Mouse (Mus musculus): ENCODE results near the gene Armc8.

- TF ChIP-seq POLR2A (IDR thresholded peaks at IDR 0.05; ENCODE audit: low read depth, low read length) (no peak), CTCF (IDR thresholded peaks at IDR 0.05; ENCODE audit: borderline replicate concordance, insufficient read depth, low read length) (no peak)
Observed at GRCm38 (mm10) chr9:99555253-99555652, 13.4 kb downstream of the Armc8 start.

All from embryonic fibroblast, embryonic 13.5 days (primary cell).